Mouse (Mus musculus): ENCODE measurements around the gene Ncdn. TPM values are rescaled to one million over a fixed set of nuclear protein-coding genes. Genes with fewer than 3 reads are reported as not detected.

Gene Ncdn
- polyA plus RNA-seq, 1 experiment: 10.2 TPM

GRCm38 (mm10) chr4:126732111-126732510 is 21.1 kb downstream of the Ncdn start:
- no peaks in the 10 kb centered on the region for H3K4me1 ChIP-seq (ENCODE audit: control insufficient read depth, insufficient read depth, low read length)
- no peak overlapping the region for H3K4me3 ChIP-seq (replicated peaks; ENCODE audit: control insufficient read depth, low read depth, low read length)
- TF ChIP-seq CTCF (IDR thresholded peaks at IDR 0.05; ENCODE audit: control insufficient read depth, insufficient read depth, low read length) (no peak), POLR2A (IDR thresholded peaks at IDR 0.05; ENCODE audit: borderline replicate concordance, control insufficient read depth, low read depth, low read length) (no peak)
- 4% methylated on average over 18 of the region's 18 CpGs for WGBS
- no peak overlapping the region for H3K27ac ChIP-seq (ENCODE audit: control insufficient read depth, insufficient read depth, low read depth, low read length, poor library complexity)

GRCm38 (mm10) chr4:126707439-126707826 is 45.8 kb downstream of the Ncdn start:
- WGBS: 88% methylated on average over 5 of the region's 5 CpGs
- Histone ChIP-seq H3K4me3 (replicated peaks; ENCODE audit: control insufficient read depth, low read depth, low read length) (no peak overlapping the region), H3K27ac (ENCODE audit: control insufficient read depth, insufficient read depth, low read depth, low read length, poor library complexity) (no peak overlapping the region), H3K4me1 (ENCODE audit: control insufficient read depth, insufficient read depth, low read length) (no peaks in the 10 kb centered on the region)
- TF ChIP-seq POLR2A (IDR thresholded peaks at IDR 0.05; ENCODE audit: borderline replicate concordance, control insufficient read depth, low read depth, low read length): no peak
- no peak for TF ChIP-seq CTCF (IDR thresholded peaks at IDR 0.05; ENCODE audit: control insufficient read depth, insufficient read depth, low read length)

- Histone ChIP-seq H3K4me3 (replicated peaks; ENCODE audit: control insufficient read depth, low read depth, low read length) (no peak overlapping the region), H3K27ac (ENCODE audit: control insufficient read depth, insufficient read depth, low read depth, low read length, poor library complexity) (no peak overlapping the region), H3K4me1 (ENCODE audit: control insufficient read depth, insufficient read depth, low read length) (no peaks in the 10 kb centered on the region)
- no peak for TF ChIP-seq CTCF (IDR thresholded peaks at IDR 0.05; ENCODE audit: control insufficient read depth, insufficient read depth, low read length)
- no peak for TF ChIP-seq POLR2A (IDR thresholded peaks at IDR 0.05; ENCODE audit: borderline replicate concordance, control insufficient read depth, low read depth, low read length)
- WGBS: 87% methylated on average over 12 of the region's 12 CpGs
These were observed 46.4 kb downstream of the Ncdn start for GRCm38 (mm10) chr4:126706630-126707438.

- no peak overlapping the region for H3K4me3 ChIP-seq (replicated peaks; ENCODE audit: control insufficient read depth, low read depth, low read length)
- no peak overlapping the region for H3K27ac ChIP-seq (ENCODE audit: control insufficient read depth, insufficient read depth, low read depth, low read length, poor library complexity)
- no peak for TF ChIP-seq POLR2A (IDR thresholded peaks at IDR 0.05; ENCODE audit: borderline replicate concordance, control insufficient read depth, low read depth, low read length)
- TF ChIP-seq CTCF (IDR thresholded peaks at IDR 0.05; ENCODE audit: control insufficient read depth, insufficient read depth, low read length): no peak
- no peaks in the 10 kb centered on the region for H3K4me1 ChIP-seq (ENCODE audit: control insufficient read depth, insufficient read depth, low read length)
- WGBS: 84% methylated on average over 4 of the region's 4 CpGs
These were observed 56.3 kb downstream of the Ncdn start for GRCm38 (mm10) chr4:126696908-126697307.

Other genes with a start within 250 kb of the Ncdn start
- gene Ago4, start 220.0 kb downstream of the Ncdn start, polyA plus RNA-seq (2011; ENCODE audit: insufficient read depth, insufficient read length, low replicate concordance, missing spikeins): 1.5 and 3.5 TPM in 2 replicates
- 44.5 and 66.4 TPM in 2 replicates for gene Clspn, start 196.5 kb downstream of the Ncdn start, polyA plus RNA-seq (2011; ENCODE audit: insufficient read depth, insufficient read length, low replicate concordance, missing spikeins)
- gene 5730409E04Rik, start 143.6 kb downstream of the Ncdn start, polyA plus RNA-seq (2011; ENCODE audit: insufficient read depth, insufficient read length, low replicate concordance, missing spikeins): 1.9 and 3.1 TPM in 2 replicates
- 80.3 and 120 TPM in 2 replicates for gene Psmb2, start 75.8 kb downstream of the Ncdn start, polyA plus RNA-seq (2011; ENCODE audit: insufficient read depth, insufficient read length, low replicate concordance, missing spikeins)
- not detected in 2 replicates for gene Tfap2e, start 17.2 kb downstream of the Ncdn start, polyA plus RNA-seq (2011; ENCODE audit: insufficient read depth, insufficient read length, low replicate concordance, missing spikeins)
- gene AU040320, start 106 bp upstream of the Ncdn start, polyA plus RNA-seq (2011; ENCODE audit: insufficient read depth, insufficient read length, low replicate concordance, missing spikeins): 7.5 and 13.9 TPM in 2 replicates
- gene Zmym4, start 214.7 kb upstream of the Ncdn start, polyA plus RNA-seq (2011; ENCODE audit: insufficient read depth, insufficient read length, low replicate concordance, missing spikeins): 4.5 and 10.6 TPM in 2 replicates

Measured in bone marrow, adult 2 months (tissue).